Mouse (Mus musculus) activated CD4-positive, CD25-positive, alpha-beta regulatory T cell, adult 4 months (primary cell): ENCODE results near the gene Ntrk3. TPM values are rescaled to one million over a fixed set of nuclear protein-coding genes. Genes with fewer than 3 reads are reported as not detected.

ENCODE experiments used
- ATAC-seq: one replicate; pipeline ENCODE4 v1.8.0; 2017
- polyA plus RNA-seq, 2 experiments: library from polyadenylated mRNA; unstranded; fragments of 100-300 nt; shearing (Covaris generic); gene quantifications; one replicate each; pipeline ENCODE4 v1.2.1; 2017

Ntrk3 gene
- polyA plus RNA-seq, 2 experiments from 2014 or later: 10.0 to 10.3 TPM

DNA sequence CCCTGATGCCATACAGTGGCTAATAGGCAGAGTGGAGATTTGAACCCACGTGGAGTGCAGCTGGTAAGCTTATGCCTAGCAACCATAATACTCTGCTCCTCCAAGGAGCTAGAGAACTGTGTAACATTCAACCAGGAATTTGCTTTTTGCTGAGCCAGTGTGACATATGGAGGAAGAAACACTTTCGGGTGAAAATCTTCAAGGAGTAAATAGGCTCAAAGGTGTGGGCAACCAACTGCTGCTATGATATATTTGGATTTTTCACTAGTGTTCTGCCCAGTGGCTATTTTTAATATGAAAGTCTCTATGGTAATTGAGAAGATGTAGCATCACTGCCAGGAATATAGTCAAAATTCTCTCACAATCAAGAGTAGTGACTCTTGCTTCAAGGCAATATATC is 409.5 kb downstream of the Ntrk3 start:
- ATAC-seq: no peak

GRCm38 (mm10) chr7:78326185-78326584 is 411.6 kb downstream of the Ntrk3 start:
- no peak for ATAC-seq

- no peak for ATAC-seq
These were observed 419.2 kb downstream of the Ntrk3 start for GRCm38 (mm10) chr7:78318640-78319039.

GRCm38 (mm10) chr7:78305770-78306169 is 432.0 kb downstream of the Ntrk3 start:
- no peak for ATAC-seq

DNA sequence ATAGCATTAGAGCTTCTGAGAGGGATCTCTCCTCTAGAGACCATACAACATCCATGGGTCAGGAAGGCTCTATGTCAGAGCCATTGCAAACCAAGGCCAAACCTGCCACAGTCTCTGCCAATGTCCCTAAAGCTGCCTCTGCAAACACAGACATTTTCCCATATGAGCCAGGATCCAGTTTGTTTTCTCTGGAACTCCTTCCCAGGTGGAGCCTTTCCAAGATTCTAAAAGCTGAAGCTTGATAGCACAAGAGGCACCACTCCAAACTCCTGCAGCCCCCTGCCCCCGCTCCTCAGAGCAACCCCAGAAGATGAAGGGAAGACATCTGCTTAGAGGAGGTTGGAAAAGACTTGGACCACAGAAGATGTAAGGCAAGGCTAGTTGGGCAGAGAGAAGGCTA is 432.8 kb downstream of the Ntrk3 start:
- no peak for ATAC-seq

- no peak for ATAC-seq
These were observed 440.5 kb downstream of the Ntrk3 start for GRCm38 (mm10) chr7:78297290-78297689.

- ATAC-seq: no peak
These were observed 443.5 kb downstream of the Ntrk3 start for GRCm38 (mm10) chr7:78294322-78294721.

- no peak for ATAC-seq
These were observed 447.6 kb downstream of the Ntrk3 start for GRCm38 (mm10) chr7:78290186-78290585.

DNA sequence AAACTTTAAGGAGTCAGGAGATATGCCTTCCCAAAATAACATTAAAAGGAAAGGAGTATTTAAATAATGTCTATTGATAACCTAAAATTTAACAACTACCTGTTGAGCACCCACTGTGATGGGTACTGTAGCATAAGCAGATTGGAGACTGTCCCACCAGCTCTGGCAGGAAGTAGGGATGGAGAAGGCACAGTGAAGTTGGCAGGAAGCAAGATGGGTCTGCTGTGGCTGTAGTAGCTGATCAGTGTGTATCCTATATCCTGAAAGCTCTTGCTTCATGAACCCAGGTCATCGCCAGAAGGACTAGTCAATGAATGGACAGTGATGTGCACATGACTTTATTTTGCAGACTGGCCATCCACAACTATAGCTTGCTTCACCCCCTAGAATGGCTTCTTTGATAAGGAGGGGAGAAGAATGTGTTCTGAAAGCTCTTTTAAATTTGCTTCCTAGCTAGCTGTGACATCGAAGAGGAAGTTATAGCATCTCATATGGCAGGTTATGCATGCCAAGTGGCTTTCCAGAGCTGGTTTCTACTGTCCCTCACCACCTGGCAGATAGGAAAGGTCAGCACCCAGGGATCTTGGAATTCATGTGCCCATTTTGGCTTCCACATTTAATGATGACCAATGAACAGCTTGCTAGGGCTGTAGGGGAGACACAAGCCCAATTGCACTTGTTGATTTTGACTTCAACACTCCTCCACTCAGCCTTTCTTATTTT is 451.1 kb downstream of the Ntrk3 start:
- no peak for ATAC-seq

DNA sequence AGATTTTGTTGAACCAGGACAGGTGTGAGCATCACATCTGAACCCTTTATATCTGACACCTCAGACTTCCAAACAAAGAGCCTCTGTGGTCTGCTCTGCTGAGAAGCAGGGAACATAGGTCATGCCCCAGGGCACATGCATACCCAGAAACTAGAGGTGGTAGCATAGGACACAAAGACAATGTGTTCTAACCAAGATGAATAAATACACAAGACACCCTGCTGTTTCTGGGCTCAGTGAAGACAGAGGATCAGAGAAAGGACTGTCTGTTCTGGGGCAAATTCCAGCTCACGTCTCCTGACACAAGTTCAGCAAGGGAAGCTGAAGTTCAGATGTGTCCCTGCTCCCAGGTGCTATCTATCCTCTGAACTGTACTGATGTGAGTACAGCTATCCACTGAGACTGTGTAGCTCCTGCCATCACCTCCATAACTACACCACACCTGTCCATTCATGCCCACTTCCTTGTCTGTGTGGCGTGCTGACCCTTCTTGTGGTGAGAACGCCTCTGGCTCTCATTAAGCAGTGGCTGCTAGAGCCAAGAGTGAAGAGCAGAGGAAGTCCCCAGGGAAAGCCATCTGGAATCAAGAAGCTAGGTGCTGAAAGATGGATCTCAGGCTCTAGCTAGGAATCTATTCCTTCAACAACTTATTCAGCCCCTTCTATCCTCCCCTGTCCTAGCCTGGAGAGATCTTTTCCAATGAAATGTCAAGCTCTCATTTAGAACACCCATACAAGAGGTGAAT is 468.1 kb downstream of the Ntrk3 start:
- no peak for ATAC-seq

- ATAC-seq: no peak
These were observed 470.3 kb downstream of the Ntrk3 start for GRCm38 (mm10) chr7:78267461-78268007.

- ATAC-seq: no peak
These were observed 473.3 kb downstream of the Ntrk3 start for GRCm38 (mm10) chr7:78264432-78265002.

- ATAC-seq: no peak
These were observed 476.2 kb downstream of the Ntrk3 start for GRCm38 (mm10) chr7:78261420-78262125.

DNA sequence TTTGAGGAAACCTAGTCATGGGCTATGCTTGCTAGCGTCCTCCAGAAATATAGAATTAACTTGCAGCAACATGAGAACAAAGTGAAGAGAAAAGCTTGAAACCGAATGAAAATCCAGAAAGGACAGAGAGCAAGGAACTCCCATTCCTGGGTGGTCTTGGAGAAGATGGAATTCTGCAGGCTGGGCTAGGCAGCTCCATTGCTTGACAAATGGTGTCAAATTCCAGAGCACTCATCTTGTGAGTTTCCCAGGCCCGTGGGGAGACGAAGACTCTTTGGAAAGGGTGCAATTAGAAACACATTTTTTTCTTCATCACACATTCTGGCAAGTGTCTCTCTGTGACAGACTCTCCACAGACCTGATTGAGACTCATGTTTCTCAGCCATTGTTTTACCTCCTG is 479.7 kb downstream of the Ntrk3 start:
- no peak for ATAC-seq

DNA sequence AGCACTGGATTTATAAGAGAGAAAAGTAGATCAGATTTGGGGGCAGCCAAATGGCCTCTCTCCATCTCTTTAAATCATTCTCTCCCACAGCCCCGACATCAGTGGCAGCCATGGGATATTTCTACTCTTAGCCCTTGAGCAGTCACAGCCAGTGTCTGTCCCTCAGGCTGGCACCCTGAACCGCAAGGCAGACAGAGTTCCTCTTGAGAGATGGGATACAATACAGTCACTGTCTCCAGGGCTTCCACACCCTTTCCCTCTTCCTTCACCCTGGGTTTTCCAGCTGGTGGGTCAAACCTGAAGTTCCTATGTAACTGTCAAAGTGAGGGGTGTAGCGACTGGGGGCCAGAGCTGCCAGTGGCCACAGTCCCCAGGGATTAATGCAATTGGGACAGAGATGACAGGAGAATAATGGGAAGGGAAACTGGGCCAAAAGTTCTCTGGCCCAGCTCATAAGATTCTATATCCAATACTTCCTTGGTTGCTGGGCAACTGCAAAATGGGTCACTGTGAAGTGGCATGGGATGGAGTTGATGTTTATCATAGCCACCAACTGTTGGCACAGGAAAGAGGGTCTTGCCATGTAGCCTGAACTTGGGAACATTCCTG is 483.9 kb downstream of the Ntrk3 start:
- no peak for ATAC-seq

DNA sequence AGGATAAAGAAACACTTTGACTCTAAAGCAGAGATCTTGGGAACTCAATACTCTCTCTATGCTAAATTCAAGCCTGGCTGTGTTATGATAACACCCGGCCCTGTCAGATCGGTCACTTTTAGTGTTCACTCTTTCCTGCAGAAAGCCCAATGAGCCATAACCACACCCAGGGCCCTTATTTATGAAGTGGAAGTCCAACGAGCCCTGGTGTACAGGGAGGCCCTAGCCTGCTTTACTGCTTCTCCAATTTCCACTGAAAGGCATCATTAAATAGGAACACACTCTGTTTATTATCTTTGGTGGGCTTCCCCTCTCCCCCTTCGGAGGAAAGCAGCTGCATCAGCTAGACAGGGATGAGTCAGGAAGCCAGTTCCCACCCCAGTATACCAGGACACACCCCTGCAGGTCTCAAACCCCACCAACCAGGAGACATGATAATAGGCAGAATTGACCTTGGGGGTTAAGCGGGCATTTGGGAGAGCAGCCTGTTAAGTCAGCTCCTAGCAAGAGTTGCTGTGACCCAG is 489.6 kb downstream of the Ntrk3 start:
- no peak for ATAC-seq

DNA sequence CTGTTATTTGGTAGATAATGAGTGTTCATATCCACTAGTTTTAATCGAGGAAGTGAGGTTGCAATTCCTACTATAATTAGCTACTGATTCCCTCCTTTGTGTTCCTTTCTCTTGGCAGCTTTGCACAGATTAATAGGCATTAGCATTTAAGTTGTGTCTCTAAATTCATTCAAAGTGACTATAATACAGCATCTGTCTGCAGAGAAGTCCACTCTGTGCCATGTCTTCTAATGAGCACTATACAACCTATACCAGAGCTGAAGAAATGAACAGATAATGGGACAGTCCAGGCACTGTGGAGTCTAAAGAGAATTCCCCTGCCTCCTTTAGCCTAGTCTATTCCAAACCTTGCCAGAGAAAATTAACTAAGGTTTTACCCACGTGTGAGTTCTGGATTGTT is 498.8 kb downstream of the Ntrk3 start:
- ATAC-seq: no peak

GRCm38 (mm10) chr7:78221668-78222067 is 516.1 kb downstream of the Ntrk3 start:
- no peak for ATAC-seq

DNA sequence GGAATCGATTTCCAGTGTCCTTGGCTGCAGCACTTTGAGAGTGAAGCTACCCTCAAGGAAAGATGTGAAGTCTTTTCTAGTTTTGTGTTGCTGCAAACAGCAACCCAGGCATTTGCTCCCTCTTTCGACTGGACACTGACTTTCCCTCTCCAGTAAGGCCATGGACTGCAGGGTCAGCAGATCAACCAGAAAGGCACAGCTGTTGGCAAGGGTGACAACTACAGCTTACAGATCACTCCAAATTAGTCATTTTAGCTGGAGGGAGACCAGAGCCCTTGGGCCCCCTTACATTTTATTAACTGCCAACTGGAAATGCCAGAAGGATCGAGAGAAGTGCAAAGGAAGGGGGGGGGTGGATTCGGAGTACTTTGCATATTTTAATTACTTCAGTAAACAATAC is 516.9 kb downstream of the Ntrk3 start:
- ATAC-seq: no peak

- no peak for ATAC-seq
These were observed 546.7 kb downstream of the Ntrk3 start for GRCm38 (mm10) chr7:78190931-78191653.

- ATAC-seq: no peak
These were observed 552.2 kb downstream of the Ntrk3 start for GRCm38 (mm10) chr7:78185578-78185977.

- ATAC-seq: no peak
These were observed 554.4 kb downstream of the Ntrk3 start for GRCm38 (mm10) chr7:78183396-78183795.
